Mouse (Mus musculus): ENCODE data around the gene Borcs5. TPM values are rescaled to one million over a fixed set of nuclear protein-coding genes. Genes with fewer than 3 reads are reported as not detected.

Borcs5 gene
- polyA plus RNA-seq, 1 experiment = 9.2 TPM

DNA sequence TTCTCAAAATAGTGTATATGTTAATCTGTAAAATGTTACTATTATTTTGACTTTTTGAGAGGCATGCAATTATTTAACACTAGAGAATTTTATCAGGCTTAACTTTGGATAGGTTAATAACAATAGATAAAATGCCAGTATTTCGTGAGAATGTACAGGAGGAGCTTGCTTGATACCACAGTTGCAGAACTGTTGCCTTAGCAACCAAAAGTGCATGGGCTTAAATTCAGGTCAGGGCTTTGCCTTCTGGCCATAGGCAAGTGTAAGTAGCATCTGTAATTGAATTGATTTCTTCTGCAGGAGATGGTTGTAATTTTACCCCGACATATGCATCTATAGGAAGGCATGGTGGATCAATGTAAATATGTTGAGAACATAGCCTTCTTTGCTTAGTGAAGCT, 45.7 kb downstream of the Borcs5 start:
- Histone ChIP-seq H3K27ac (ENCODE audit: insufficient read depth, low read length) (no peak overlapping the region), H3K4me1 (ENCODE audit: control insufficient read depth, insufficient read depth, insufficient read length) (no peaks in the 10 kb centered on the region; the same call in 1 of the 2 replicates), H3K36me3 (ENCODE audit: control insufficient read depth, insufficient read depth, low read length) (peaks cover 4% of the 10 kb centered on the region; the same call in 1 of the 2 replicates), H3K27me3 (ENCODE audit: control insufficient read depth, insufficient read depth, low read length) (no peaks in the 10 kb centered on the region), H3K4me3 (ENCODE audit: extremely low read depth, insufficient read depth, insufficient read length) (no peak overlapping the region)
- TF ChIP-seq CTCF (IDR thresholded peaks at IDR 0.05; ENCODE audit: extremely low read depth, insufficient read depth, insufficient read length, insufficient replicate concordance) (no peak), POLR2A (IDR thresholded peaks at IDR 0.05; ENCODE audit: low read depth, low read length) (no peak)
- no peak for DNase-seq (ENCODE audit: low read depth in 1 of 2, low spot score in 2 of 2)
- 83% methylated on average over 2 of the region's 2 CpGs for WGBS

DNA sequence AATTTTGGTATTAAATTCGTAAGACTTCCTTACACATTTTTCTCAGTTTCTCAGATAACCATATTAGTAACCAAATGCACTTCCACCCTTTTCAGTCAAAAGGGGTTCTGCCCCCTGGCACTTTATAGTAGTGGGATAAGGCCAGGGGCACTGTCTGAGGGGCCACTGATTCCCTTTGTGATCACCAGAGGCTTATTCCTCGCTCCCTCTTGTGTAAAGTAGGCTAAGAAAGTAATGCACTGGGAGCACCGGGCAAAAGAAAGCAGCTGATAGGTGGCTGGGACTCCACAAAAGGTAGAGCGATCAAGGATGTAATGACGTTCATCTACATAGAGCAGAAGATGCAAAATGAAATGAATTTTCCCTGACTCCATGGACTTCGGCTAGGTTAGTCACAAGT, 46.2 kb downstream of the Borcs5 start:
- H3K36me3 ChIP-seq (ENCODE audit: control insufficient read depth, insufficient read depth, low read length) = peaks cover 4% of the 10 kb centered on the region; the same call in 1 of the 2 replicates
- H3K27me3 ChIP-seq (ENCODE audit: control insufficient read depth, insufficient read depth, low read length) = no peaks in the 10 kb centered on the region
- H3K4me3 ChIP-seq (ENCODE audit: extremely low read depth, insufficient read depth, insufficient read length) = no peak overlapping the region
- DNase-seq (ENCODE audit: low read depth in 1 of 2, low spot score in 2 of 2) = no peak
- 90% methylated on average over 6 of the region's 6 CpGs for WGBS
- no peak overlapping the region for H3K27ac ChIP-seq (ENCODE audit: insufficient read depth, low read length)
- TF ChIP-seq CTCF (IDR thresholded peaks at IDR 0.05; ENCODE audit: extremely low read depth, insufficient read depth, insufficient read length, insufficient replicate concordance) (no peak), POLR2A (IDR thresholded peaks at IDR 0.05; ENCODE audit: low read depth, low read length) (no peak)
- H3K4me1 ChIP-seq (ENCODE audit: control insufficient read depth, insufficient read depth, insufficient read length) = no peaks in the 10 kb centered on the region; the same call in 1 of the 2 replicates

DNA sequence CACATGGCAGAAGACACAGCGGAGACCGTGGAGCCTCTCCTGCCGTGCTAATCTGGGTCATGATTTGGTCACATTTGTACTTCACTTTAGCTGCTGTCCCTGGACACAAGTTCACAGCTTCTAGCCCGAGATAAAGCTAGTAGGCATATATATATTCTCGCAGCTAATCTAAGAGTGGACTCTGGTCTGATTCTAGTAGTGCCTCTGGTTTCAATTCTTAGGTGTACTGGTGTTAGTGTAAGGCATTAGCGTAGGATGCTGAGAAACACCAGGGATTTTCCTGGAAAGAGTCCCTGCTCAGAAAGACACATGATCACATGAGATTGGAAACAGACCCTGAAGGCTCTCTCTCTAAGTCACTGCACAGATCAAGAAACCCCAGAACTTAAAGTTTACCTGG, 55.2 kb downstream of the Borcs5 start:
- Histone ChIP-seq H3K27me3 (ENCODE audit: control insufficient read depth, insufficient read depth, low read length) (no peaks in the 10 kb centered on the region), H3K36me3 (ENCODE audit: control insufficient read depth, insufficient read depth, low read length) (no peaks in the 10 kb centered on the region), H3K4me3 (ENCODE audit: extremely low read depth, insufficient read depth, insufficient read length) (no peak overlapping the region), H3K27ac (ENCODE audit: insufficient read depth, low read length) (no peak overlapping the region), H3K4me1 (ENCODE audit: control insufficient read depth, insufficient read depth, insufficient read length) (no peaks in the 10 kb centered on the region)
- WGBS = 94% methylated on average over 6 of the region's 6 CpGs
- DNase-seq (ENCODE audit: low read depth in 1 of 2, low spot score in 2 of 2) = no peak
- TF ChIP-seq POLR2A (IDR thresholded peaks at IDR 0.05; ENCODE audit: low read depth, low read length) (no peak), CTCF (IDR thresholded peaks at IDR 0.05; ENCODE audit: extremely low read depth, insufficient read depth, insufficient read length, insufficient replicate concordance) (no peak)

DNA sequence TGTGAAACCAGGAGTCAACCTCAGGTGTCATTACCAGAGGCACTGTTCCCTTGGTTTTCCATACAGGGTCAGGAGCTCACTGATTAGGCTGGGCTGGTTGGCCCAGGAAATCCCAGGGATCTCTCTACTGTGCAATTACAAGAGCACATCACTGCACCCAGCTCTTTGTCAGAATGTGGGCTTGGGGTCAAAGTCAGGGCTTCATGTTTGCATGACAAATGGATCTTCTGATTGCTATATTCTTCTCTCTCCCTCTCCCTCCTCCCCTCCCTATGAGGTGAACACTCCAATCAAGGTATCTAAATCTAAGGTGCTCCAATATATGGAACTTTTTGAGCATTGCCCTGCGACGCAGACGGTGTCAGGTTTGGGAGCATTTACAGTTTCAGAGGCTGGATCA, 55.7 kb downstream of the Borcs5 start:
- Histone ChIP-seq H3K4me1 (ENCODE audit: control insufficient read depth, insufficient read depth, insufficient read length) (no peaks in the 10 kb centered on the region), H3K27ac (ENCODE audit: insufficient read depth, low read length) (no peak overlapping the region), H3K4me3 (ENCODE audit: extremely low read depth, insufficient read depth, insufficient read length) (no peak overlapping the region), H3K27me3 (ENCODE audit: control insufficient read depth, insufficient read depth, low read length) (no peaks in the 10 kb centered on the region), H3K36me3 (ENCODE audit: control insufficient read depth, insufficient read depth, low read length) (no peaks in the 10 kb centered on the region)
- no peak for TF ChIP-seq CTCF (IDR thresholded peaks at IDR 0.05; ENCODE audit: extremely low read depth, insufficient read depth, insufficient read length, insufficient replicate concordance)
- no peak for TF ChIP-seq POLR2A (IDR thresholded peaks at IDR 0.05; ENCODE audit: low read depth, low read length)
- WGBS = 99% methylated on average over 3 of the region's 3 CpGs
- no peak for DNase-seq (ENCODE audit: low read depth in 1 of 2, low spot score in 2 of 2)

DNA sequence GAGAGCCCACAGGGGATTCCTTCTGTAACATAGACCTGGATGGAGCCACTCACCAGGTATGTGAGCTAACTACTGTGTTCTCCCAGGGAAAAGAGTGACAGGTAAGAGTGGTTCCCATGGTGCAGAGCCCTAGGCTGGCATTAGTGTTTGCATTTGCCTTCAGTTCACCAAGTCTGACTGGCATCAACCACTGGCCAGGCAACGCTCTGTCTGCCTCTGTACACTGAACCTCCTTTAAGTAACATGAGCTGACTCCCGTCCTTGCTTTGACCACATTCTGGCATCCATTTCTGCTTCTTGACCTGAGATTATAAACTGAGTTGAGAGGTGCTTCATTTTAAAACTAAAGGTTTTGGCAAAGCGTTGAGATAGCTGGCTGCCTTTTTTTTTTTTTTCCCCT, 56.3 kb downstream of the Borcs5 start:
- Histone ChIP-seq H3K27ac (ENCODE audit: insufficient read depth, low read length) (no peak overlapping the region), H3K27me3 (ENCODE audit: control insufficient read depth, insufficient read depth, low read length) (no peaks in the 10 kb centered on the region), H3K4me3 (ENCODE audit: extremely low read depth, insufficient read depth, insufficient read length) (no peak overlapping the region), H3K4me1 (ENCODE audit: control insufficient read depth, insufficient read depth, insufficient read length) (no peaks in the 10 kb centered on the region), H3K36me3 (ENCODE audit: control insufficient read depth, insufficient read depth, low read length) (no peaks in the 10 kb centered on the region)
- no peak for TF ChIP-seq POLR2A (IDR thresholded peaks at IDR 0.05; ENCODE audit: low read depth, low read length)
- no peak for TF ChIP-seq CTCF (IDR thresholded peaks at IDR 0.05; ENCODE audit: extremely low read depth, insufficient read depth, insufficient read length, insufficient replicate concordance)
- no peak for DNase-seq (ENCODE audit: low read depth in 1 of 2, low spot score in 2 of 2)
- 85% methylated on average over 3 of the region's 3 CpGs for WGBS

DNA sequence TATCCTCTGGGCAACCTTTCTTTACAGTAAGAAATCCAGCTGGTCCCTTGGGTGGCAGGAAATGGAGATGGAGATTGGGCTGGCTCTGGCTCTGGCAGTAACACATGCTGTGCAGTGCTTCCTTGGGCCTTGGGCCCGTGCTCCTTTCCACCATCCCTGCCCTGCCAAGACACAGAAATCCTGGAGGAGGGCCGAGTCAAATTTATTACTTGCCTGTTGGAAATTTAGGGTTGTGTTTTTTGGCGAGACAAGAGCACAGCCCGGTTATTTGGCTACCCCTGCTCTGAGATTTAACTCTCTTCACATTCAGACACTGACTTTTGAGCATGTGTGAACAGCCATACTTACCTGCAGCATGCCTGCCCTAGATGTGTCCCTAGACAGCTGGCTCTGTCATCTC, 56.8 kb downstream of the Borcs5 start:
- Histone ChIP-seq H3K4me1 (ENCODE audit: control insufficient read depth, insufficient read depth, insufficient read length) (no peaks in the 10 kb centered on the region), H3K27me3 (ENCODE audit: control insufficient read depth, insufficient read depth, low read length) (no peaks in the 10 kb centered on the region), H3K36me3 (ENCODE audit: control insufficient read depth, insufficient read depth, low read length) (no peaks in the 10 kb centered on the region), H3K27ac (ENCODE audit: insufficient read depth, low read length) (no peak overlapping the region), H3K4me3 (ENCODE audit: extremely low read depth, insufficient read depth, insufficient read length) (no peak overlapping the region)
- TF ChIP-seq CTCF (IDR thresholded peaks at IDR 0.05; ENCODE audit: extremely low read depth, insufficient read depth, insufficient read length, insufficient replicate concordance) (no peak), POLR2A (IDR thresholded peaks at IDR 0.05; ENCODE audit: low read depth, low read length) (no peak)
- DNase-seq (ENCODE audit: low read depth in 1 of 2, low spot score in 2 of 2) = no peak
- 91% methylated on average over 4 of the region's 4 CpGs for WGBS

DNA sequence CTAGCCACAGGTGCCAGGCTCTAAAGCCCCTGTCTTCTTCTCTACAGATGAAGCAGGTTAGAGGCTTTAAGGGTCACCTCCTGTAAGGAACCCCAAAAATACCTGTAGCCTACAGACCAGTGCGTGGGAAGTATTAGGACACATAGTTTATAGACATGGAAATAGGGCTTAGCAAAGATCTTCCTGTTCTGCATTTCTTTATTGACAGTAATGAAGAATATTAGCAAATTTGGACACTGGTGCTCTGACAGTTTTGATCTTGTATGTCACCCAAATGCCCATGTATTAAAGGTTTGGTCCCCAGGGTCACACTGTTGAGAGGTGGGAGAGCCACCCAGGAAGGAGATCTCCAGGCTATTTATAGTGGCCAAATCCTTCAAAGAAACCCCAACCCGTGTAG, 57.2 kb downstream of the Borcs5 start:
- Histone ChIP-seq H3K4me3 (ENCODE audit: extremely low read depth, insufficient read depth, insufficient read length) (no peak overlapping the region), H3K4me1 (ENCODE audit: control insufficient read depth, insufficient read depth, insufficient read length) (no peaks in the 10 kb centered on the region), H3K36me3 (ENCODE audit: control insufficient read depth, insufficient read depth, low read length) (no peaks in the 10 kb centered on the region), H3K27ac (ENCODE audit: insufficient read depth, low read length) (no peak overlapping the region), H3K27me3 (ENCODE audit: control insufficient read depth, insufficient read depth, low read length) (no peaks in the 10 kb centered on the region)
- TF ChIP-seq POLR2A (IDR thresholded peaks at IDR 0.05; ENCODE audit: low read depth, low read length) = no peak
- no peak for TF ChIP-seq CTCF (IDR thresholded peaks at IDR 0.05; ENCODE audit: extremely low read depth, insufficient read depth, insufficient read length, insufficient replicate concordance)
- DNase-seq (ENCODE audit: low read depth in 1 of 2, low spot score in 2 of 2) = no peak
- 79% methylated on average over 2 of the region's 2 CpGs for WGBS

All from spleen, adult 2 months (tissue).